Mouse (Mus musculus): ENCODE measurements around the gene Tube1.
A peak's percentile ranks its signal among the peaks of the same experiment; 100 is the strongest.
"Not testable (repeated sequence)": the region's sequence is repeated elsewhere in the genome, so short reads cannot be mapped to it uniquely, and the experiment has no call there.

Tube1 gene

GRCm38 (mm10) chr10:39169642-39170041, 35.9 kb downstream of the Tube1 start:
- DNase-seq (ENCODE audit: low spot score) = no peak

GRCm38 (mm10) chr10:39170181-39170580, 36.4 kb downstream of the Tube1 start:
- peak; percentile 69 for DNase-seq (ENCODE audit: low spot score)

GRCm38 (mm10) chr10:39170706-39171105, 36.9 kb downstream of the Tube1 start:
- no peak for DNase-seq (ENCODE audit: low spot score)

GRCm38 (mm10) chr10:39171134-39171533, 37.4 kb downstream of the Tube1 start:
- peak; percentile 87 for DNase-seq (ENCODE audit: low spot score)

GRCm38 (mm10) chr10:39171603-39172539, 38.1 kb downstream of the Tube1 start:
- peak; percentile 80 for DNase-seq (ENCODE audit: low spot score)

- no peak for DNase-seq (ENCODE audit: low spot score)
These were observed 38.8 kb downstream of the Tube1 start for GRCm38 (mm10) chr10:39172540-39172931.

GRCm38 (mm10) chr10:39173077-39173476, 39.3 kb downstream of the Tube1 start:
- DNase-seq (ENCODE audit: low spot score) = no peak

- DNase-seq (ENCODE audit: low spot score) = no peak
These were observed 43.2 kb downstream of the Tube1 start for GRCm38 (mm10) chr10:39176981-39177380.

GRCm38 (mm10) chr10:39184864-39185544, 51.2 kb downstream of the Tube1 start:
- no peak for DNase-seq (ENCODE audit: low spot score)

- no peak for DNase-seq (ENCODE audit: low spot score)
These were observed 51.8 kb downstream of the Tube1 start for GRCm38 (mm10) chr10:39185545-39185906.

GRCm38 (mm10) chr10:39192673-39193072, 58.9 kb downstream of the Tube1 start:
- no peak for DNase-seq (ENCODE audit: low spot score)

- DNase-seq (ENCODE audit: low spot score) = not testable (repeated sequence)
These were observed 64.4 kb downstream of the Tube1 start for GRCm38 (mm10) chr10:39198216-39198615.

All from ovary, postnatal 36 days (tissue).